Mouse (Mus musculus) hindbrain, postnatal 0 days (tissue): Measurements from ENCODE around the gene Lgals12. TPM values are rescaled to one million over a fixed set of nuclear protein-coding genes. Genes with fewer than 3 reads are reported as not detected.

ENCODE experiments used
- ATAC-seq: fragments of 200-750 bp; cut with Nextera tagmentation; 2 replicates; pipeline ENCODE4 v1.8.0; 2017; ENCODE audit warnings: mild to moderate bottlenecking, moderate TSS enrichment, moderate library complexity
- DNase-seq: peaks from one replicate; pipeline ENCODE4 v3.0.0-alpha.2; 2015; ENCODE audit warnings: low spot score
- H3K27ac ChIP-seq: fragments of 300-500 bp; sonication (generic); 2 replicates; pipeline ENCODE4 v1.5.1; 2014; ENCODE audit warnings: mild to moderate bottlenecking
- H3K27me3 ChIP-seq: fragments of 300-500 bp; sonication (generic); 2 replicates; pipeline ENCODE4 v1.6.1; 2014; ENCODE audit warnings: low read length, mixed read lengths; ENCODE audit not compliant: insufficient read depth
- H3K36me3 ChIP-seq: fragments of 300-500 bp; sonication (generic); 2 replicates; pipeline ENCODE4 v1.6.1; 2014; ENCODE audit warnings: low read length, mixed read lengths; ENCODE audit not compliant: insufficient read depth
- H3K4me1 ChIP-seq: fragments of 300-500 bp; sonication (generic); 2 replicates; pipeline ENCODE4 v1.6.1; 2014; ENCODE audit warnings: antibody characterized with exemption, low read length, mixed read lengths; ENCODE audit not compliant: insufficient read depth
- H3K4me2 ChIP-seq: fragments of 300-500 bp; sonication (generic); 2 replicates; pipeline ENCODE4 v1.6.1; 2014; ENCODE audit warnings: low read depth, mild to moderate bottlenecking, low read length, moderate library complexity, mixed read lengths
- H3K4me3 ChIP-seq: fragments of 300-500 bp; sonication (generic); 2 replicates; pipeline ENCODE4 v1.5.1; 2014; ENCODE audit warnings: low read length
- H3K9ac ChIP-seq: fragments of 300-500 bp; sonication (generic); replicated peaks from 2 replicates; pipeline ENCODE4 v1.6.1; 2014; ENCODE audit warnings: mild to moderate bottlenecking, low read length, moderate library complexity, mixed read lengths
- H3K9me3 ChIP-seq: fragments of 300-500 bp; sonication (generic); 2 replicates; pipeline ENCODE4 v1.6.1; 2016; ENCODE audit warnings: low read length, mixed read lengths
- CTCF ChIP-seq: IDR thresholded peaks from 2 replicates; pipeline ENCODE4 v1.5.1; 2016; ENCODE audit warnings: antibody characterized with exemption, control low read depth, low read depth
- WGBS: fragments of 180-500 bp; shearing (Covaris S2); extraction: QIAGEN DNeasy Blood & Tissue Kit; methylation state at CpG from one replicate; pipeline ENCODE4 v1.1.7; 2014; 5-methylcytosine and 5-hydroxymethylcytosine counted together
- polyA plus RNA-seq: library from polyadenylated mRNA; unstranded; fragments of >200 nt; fragmentation: Nextera tagmentation; extraction: Ambion mirVana; gene quantifications from 2 replicates; pipeline ENCODE4 v1.2.1, GENCODE M21; 2015
- total RNA-seq: library from RNA; depleted of rRNA; stranded (reverse); fragments of >200 nt; gene quantifications from 2 replicates; pipeline ENCODE4 v1.2.3, GENCODE M21; 2014

The Lgals12 gene
- total and polyA plus RNA-seq, 2 experiments from 2014 or later: 0.16 to 0.18 TPM

GRCm38 (mm10) chr19:7604107-7604506 lies 2.9 kb downstream of the Lgals12 start:
- H3K9me3 ChIP-seq: no peaks in the 10 kb centered on the region
- H3K27me3 ChIP-seq: 0 out of 2 replicates have a peak, but pooled peaks cover 5% of the 10 kb centered on the region
- H3K9ac ChIP-seq: no peak overlapping the region
- peaks cover 11% of the 10 kb centered on the region for H3K4me1 ChIP-seq
- H3K27ac ChIP-seq: no peak overlapping the region
- H3K36me3 ChIP-seq: no peaks in the 10 kb centered on the region
- no peak for TF ChIP-seq CTCF
- ATAC-seq (no peak), DNase-seq (no peak)
- no peak overlapping the region for H3K4me2 ChIP-seq
- H3K4me3 ChIP-seq: no peak overlapping the region
- 96% methylated on average over 10 of the region's 10 CpGs for WGBS

GRCm38 (mm10) chr19:7601551-7601950 lies 5.4 kb downstream of the Lgals12 start:
- Histone ChIP-seq H3K27ac (no peak overlapping the region), H3K4me3 (no peak overlapping the region), H3K4me1 (no peaks in the 10 kb centered on the region), H3K4me2 (no peak overlapping the region), H3K9me3 (no peaks in the 10 kb centered on the region), H3K27me3 (no peaks in the 10 kb centered on the region), H3K36me3 (no peaks in the 10 kb centered on the region), H3K9ac (no peak overlapping the region)
- WGBS: 80% methylated on average over 4 of the region's 4 CpGs
- ATAC-seq (no peak), DNase-seq (no peak)
- TF ChIP-seq CTCF: no peak

- ATAC-seq (no peak), DNase-seq (no peak)
- Histone ChIP-seq H3K27me3 (no peaks in the 10 kb centered on the region), H3K4me1 (no peaks in the 10 kb centered on the region), H3K9ac (no peak overlapping the region), H3K9me3 (no peaks in the 10 kb centered on the region), H3K4me2 (no peak overlapping the region), H3K27ac (no peak overlapping the region), H3K4me3 (no peak overlapping the region), H3K36me3 (no peaks in the 10 kb centered on the region)
- no peak for TF ChIP-seq CTCF
- 65% methylated on average over 4 of the region's 4 CpGs for WGBS
These were observed 8.5 kb downstream of the Lgals12 start for GRCm38 (mm10) chr19:7598481-7598880.

GRCm38 (mm10) chr19:7595534-7595933 lies 11.5 kb downstream of the Lgals12 start:
- 22% methylated on average over 2 of the region's 2 CpGs for WGBS
- 0 out of 2 replicates have a peak, but pooled peaks have one; percentile 29 for ATAC-seq
- H3K27ac ChIP-seq: no peak overlapping the region

GRCm38 (mm10) chr19:7592018-7592417 lies 15.0 kb downstream of the Lgals12 start:
- Histone ChIP-seq H3K9me3 (no peaks in the 10 kb centered on the region), H3K36me3 (no peaks in the 10 kb centered on the region), H3K4me3 (no peak overlapping the region), H3K4me1 (no peaks in the 10 kb centered on the region), H3K9ac (no peak overlapping the region), H3K27me3 (no peaks in the 10 kb centered on the region), H3K27ac (no peak overlapping the region), H3K4me2 (no peak overlapping the region)
- TF ChIP-seq CTCF: no peak
- 63% methylated on average over 3 of the region's 3 CpGs for WGBS
- DNase-seq: no peak
- no peak for ATAC-seq

More at GRCm38 (mm10) chr19:7595534-7595933, 11.5 kb downstream of the Lgals12 start:
- no peaks in the 10 kb centered on the region for H3K36me3 ChIP-seq
- peak; percentile 76 for TF ChIP-seq CTCF
- H3K9ac ChIP-seq: no peak overlapping the region
- H3K4me2 ChIP-seq: no peak overlapping the region
- peak; percentile 79 for DNase-seq
- no peaks in the 10 kb centered on the region for H3K4me1 ChIP-seq
- H3K4me3 ChIP-seq: no peak overlapping the region
- H3K27me3 ChIP-seq: no peaks in the 10 kb centered on the region
- H3K9me3 ChIP-seq: no peaks in the 10 kb centered on the region

- no peak for ATAC-seq
- Histone ChIP-seq H3K4me2 (no peak overlapping the region), H3K27me3 (no peaks in the 10 kb centered on the region), H3K27ac (no peak overlapping the region), H3K9ac (no peak overlapping the region), H3K4me1 (no peaks in the 10 kb centered on the region), H3K36me3 (no peaks in the 10 kb centered on the region), H3K9me3 (no peaks in the 10 kb centered on the region), H3K4me3 (no peak overlapping the region)
- DNase-seq: no peak
- no peak for TF ChIP-seq CTCF
These were observed 16.2 kb downstream of the Lgals12 start for GRCm38 (mm10) chr19:7590795-7591194.

GRCm38 (mm10) chr19:7585764-7586163 lies 21.2 kb downstream of the Lgals12 start:
- ATAC-seq: no peak
- no peak overlapping the region for H3K27ac ChIP-seq
- no peak overlapping the region for H3K9ac ChIP-seq
- DNase-seq: no peak
- no peak overlapping the region for H3K4me2 ChIP-seq
- H3K4me3 ChIP-seq: no peak overlapping the region
- H3K9me3 ChIP-seq: no peaks in the 10 kb centered on the region
- H3K36me3 ChIP-seq: no peaks in the 10 kb centered on the region
- no peaks in the 10 kb centered on the region for H3K27me3 ChIP-seq
- 86% methylated on average over 6 of the region's 6 CpGs for WGBS
- H3K4me1 ChIP-seq: no peaks in the 10 kb centered on the region
- TF ChIP-seq CTCF: no peak
